Mouse (Mus musculus): Measurements from ENCODE around the gene Zfp853.

Gene Zfp853

DNA sequence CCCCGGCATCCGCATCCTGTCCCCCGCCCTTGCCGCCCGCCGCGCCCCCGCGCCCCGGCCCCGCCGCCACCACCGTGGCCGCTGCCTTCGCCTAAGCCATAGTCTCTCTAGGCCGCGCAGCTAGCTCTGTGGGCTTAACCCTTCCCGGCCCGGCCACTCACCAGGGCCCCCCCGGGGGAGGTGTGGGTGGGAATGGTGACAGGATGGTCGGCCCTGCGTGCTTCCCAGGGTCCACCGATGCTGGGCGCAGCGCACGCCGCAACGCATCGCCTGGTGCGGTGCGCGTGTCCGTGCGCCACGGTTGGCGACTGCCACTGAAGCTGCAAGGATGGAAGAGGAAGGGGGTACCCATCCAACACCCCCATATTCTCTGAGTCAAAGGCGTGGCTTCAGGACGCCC lies at the start of gene Zfp853:
Gene Zfp853 (minus strand): TSS at position 220 of the 400 bp plus-strand sequence.
- no peak for DNase-seq

DNA sequence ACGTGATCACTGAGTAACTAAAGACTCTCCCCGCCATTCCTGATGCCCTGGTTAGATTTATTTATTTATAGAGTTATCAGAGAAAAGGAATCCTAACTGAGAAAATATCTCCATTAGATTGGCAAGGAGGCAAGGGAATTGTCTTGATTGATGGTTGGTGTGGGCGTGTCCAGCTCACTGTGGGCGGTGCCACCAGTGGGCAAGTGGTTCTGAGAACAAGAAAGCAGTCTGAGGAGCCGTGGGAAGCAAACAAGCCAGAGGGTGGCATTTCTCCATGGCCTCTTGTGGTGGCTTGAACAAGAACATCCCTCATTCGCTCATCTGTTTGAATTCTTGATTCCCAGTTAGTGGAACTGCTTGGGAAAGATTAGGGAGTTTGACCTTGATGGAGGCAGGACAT lies 46.2 kb upstream of the Zfp853 start:
- DNase-seq: no peak

DNA sequence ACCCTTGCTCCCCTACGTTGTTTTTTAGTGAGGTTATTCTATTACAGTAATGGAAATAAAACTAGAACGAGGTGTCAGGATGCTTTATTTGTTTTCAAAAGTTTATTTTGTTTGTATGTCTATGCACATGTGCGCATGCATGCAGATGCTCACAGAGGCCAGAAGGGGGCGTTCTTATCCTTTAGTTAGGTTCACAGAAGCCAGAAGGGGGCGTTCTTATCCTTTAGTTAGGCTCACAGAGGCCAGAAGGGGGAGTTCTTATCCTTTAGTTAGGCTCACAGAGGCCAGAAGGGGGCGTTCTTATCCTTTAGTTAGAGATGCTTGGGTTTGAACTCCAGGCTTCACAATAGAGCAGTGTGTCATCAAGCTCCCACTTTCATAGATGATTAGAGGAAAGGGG lies 43.1 kb upstream of the Zfp853 start:
- no peak for DNase-seq

DNA sequence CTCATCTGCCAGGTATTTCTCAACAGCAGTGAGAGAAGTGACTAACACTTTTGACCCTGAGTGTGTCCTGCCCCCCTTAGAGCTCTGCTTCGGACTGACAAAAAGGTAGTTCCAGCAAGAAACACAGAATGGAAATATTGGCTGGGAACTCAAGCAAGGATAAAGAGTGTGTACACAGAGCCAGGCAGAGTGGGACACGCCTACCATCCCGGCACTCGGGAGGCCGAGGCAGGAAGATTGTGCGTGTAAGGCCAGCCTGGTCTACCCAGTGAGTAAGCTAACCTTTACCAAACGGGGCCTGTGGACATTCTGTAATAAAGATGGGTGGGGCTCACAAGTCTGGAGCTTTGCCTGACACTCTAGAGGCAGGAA lies 41.7 kb upstream of the Zfp853 start:
- no peak for DNase-seq

DNA sequence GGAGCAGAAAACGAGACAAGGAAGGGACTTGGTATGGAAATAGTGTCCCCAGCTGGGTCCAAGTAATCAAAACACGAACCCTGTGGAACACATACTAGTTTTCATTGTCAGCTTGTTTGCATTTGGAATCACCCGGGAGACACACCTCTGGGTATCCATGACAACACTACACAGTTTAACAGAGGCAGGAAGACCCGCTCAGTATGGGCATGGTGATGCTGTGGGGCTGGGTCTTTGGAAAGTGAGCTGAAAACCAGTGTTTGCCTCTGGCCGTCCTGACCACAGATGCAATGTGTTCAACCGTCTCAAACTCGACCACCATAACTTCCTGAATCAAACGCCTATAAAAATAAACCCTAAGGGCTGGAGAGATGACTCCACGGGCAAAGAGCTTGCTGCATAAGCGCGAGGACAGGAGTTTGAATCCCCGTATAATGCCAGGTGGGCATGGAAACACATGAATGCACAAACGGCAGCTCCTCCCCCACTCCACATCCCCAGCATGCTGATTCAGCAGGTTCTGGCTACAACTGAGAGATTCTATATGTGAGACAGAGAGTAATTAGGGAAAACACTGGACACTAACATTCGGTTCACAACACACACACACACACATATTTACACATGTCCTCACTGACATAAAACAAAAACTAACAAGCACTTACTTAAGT lies 41.1 kb upstream of the Zfp853 start:
- DNase-seq: no peak

DNA sequence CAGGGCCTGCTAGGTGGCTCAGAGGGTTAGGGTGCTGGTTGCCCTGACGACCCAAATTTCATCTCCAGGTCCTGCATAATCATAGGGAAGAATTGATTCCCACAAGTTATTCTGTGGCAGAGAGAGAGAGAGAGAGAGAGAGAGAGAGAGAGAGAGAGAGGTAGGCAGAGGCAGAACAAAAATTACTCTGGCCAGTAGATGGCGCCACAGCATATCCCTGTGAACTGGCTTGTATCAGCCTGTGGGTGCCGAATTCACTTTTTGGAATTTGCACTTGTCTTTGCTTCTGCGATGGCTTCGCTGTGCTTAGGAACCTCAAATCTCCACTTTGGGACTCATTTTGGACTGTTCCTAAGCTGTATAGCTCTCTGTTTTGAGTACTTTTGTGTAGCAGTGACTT lies 40.4 kb upstream of the Zfp853 start:
- DNase-seq: peak; percentile 77

DNA sequence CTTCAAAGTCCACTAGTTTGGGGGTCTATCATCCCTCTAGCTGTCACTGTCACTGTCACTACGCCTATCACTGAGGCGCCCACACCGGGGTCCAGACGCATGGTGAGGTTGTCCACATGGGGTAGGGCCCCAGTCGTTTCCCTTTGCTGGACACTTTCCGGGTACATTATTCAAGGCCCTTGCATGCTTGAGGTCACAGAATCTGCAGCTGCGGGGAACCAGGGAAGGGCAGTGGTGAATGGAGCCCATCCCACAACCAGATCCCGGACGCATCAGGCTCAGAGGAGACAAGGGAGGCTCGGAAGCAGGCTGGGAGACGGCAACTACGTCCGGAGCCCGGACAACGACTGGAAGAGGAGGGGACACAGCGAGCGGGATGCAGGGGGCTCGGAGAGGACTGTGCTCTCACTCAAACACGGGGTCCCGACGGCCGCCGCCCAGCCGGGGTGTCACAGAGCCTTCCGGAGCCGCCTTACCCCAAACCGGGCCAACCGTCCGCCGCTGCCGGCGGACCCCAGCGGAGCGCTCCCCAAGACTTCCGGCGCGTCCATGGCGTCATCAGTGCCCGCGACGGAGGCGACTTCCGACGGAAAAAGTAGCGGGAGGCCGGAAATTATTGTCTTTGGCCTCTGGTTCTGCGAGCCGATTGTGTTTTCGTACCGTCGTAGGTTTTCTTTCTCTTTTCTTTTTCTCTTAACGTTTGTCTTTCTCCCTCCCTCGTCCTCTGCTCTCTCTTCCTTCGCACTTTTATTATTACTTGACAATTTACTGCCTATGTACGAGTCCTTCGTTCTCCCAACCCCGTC lies 35.5 kb upstream of the Zfp853 start, which contains the start of gene Zdhhc4:
Gene Zdhhc4 (minus strand): TSS at position 567 of the 806 bp plus-strand sequence.
- peak; percentile 88 for DNase-seq

DNA sequence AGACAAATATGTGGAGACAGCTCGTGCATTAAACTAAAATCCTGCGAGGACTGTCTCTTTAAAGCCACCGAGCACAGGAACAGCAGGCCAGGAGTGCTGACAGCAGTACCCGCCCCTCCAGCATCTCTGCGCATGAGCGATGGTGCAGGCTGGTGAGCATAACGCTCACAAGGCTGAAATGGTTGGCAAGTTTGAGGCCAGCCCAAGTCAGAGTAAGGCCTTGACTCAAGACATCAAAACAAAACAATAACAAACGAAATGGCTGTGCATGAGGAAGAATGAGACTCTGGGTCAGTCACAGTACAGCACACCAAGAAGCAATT lies 23.8 kb upstream of the Zfp853 start:
- no peak for DNase-seq

DNA sequence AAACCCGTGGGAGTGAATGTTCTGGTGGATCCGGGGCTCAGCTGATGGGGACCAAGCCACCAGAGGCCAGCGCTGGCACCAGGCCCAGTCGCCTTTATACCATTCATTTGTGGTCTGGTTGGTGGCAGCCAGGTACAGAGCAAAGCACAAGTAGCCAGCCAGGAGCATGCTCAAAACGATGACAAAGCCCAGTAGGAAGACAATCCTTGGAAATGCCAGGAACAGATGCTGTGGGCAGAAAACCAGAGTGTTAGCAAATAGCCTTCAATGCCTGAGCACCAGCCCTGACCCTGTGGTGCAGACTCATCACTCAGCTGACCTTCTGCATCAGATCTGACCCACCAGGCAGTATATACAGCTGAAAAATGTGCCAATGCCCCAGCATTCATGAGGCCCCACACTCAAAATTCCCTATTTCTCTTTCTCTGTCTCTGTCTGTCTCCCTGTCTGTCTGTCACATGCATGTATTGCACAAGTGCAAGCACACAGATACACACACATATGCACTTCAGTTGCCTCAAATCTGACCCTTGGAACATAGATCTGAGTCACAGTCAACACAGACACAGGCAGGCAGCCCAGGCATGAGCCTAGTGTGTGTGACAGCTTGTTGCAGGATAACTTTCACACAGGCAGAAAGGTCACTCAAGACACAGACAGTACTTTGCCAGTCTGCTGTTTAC lies 23.3 kb upstream of the Zfp853 start:
- DNase-seq: peak; percentile 32

DNA sequence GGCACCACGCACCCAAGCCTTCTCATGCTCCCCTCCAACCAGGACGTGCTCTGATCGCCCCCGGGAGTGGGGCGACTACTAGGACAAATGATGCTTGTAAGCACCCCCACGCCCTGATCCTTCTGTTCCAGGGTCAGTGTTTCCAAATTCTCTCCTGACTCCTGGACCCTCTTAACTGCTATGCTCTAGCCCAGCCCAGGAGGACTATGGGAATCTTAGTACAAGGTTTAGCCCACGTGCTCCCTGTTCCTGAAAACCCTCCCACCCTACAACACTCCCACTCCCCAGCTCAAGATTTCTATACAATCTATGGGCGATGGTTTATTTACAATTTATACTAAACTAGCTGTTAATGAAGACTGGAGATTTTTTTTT lies 22.1 kb upstream of the Zfp853 start:
- no peak for DNase-seq

DNA sequence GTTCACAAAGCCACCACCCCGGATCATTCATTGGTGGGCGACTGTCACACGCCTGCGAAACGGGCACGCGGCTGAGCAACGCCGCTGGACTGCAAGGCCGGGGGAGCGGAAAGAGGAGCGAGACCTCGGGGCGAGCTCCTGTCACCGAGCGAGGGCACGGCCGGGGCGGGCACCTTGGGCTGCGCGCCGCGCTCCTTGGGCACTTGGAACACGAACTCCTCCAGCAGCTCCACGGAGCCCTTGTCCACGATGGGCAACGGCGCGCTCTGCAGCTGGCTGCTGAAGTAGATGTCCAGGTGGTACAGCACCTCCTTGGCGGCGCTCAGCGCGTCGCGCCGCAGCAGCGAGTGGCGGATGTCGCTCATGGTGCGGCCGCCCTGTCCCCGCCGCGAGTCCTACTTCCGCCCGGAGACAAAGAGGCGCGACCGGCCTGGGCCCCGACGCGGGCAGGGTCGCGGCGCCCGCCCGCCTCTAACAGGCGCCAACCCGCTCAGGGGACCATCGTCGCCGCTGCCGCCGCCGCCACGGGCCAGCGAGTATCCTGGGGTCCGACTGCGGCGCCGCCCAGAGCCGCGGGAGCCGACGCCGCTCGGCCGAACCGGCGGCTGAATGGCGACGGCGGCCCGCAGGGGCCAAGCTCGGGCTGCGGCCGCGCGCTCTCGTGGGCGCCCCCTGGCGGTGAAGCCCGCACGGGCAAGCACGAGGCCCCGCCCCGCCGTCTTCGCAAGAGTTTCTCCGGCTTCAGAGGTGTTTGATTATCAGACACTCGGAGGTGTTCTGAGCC lies 21.5 kb upstream of the Zfp853 start, which contains the start of gene E130309D02Rik:
Gene E130309D02Rik (minus strand): TSS at position 631 of the 784 bp plus-strand sequence.
- peak; percentile 91 for DNase-seq

DNA sequence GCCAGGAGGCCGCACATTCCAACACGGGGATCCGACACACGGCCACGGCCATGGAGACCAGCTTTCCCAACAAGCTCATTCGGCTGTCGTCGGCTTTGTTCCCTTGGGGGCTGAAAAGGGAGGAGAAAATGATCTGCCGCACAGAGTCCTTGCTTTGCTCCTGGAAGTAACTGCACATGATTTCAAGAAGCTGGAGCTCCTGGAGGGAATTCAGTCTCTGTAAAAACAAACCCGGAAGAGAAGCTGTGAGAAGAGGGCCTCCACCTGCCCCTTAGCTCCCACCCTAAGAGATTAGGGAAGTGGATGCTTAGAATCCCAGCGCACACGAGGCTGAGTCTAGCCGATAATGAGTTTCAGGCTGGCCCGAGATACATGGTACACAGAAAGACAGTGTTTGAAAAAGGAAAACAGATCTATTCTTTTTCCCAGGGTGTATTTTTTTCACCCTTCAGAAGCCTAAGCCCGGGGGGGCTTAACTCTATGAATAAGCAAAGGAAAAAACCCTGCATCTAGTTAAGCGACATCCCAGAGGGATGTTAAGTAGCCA lies 20.8 kb upstream of the Zfp853 start:
- DNase-seq: no peak

DNA sequence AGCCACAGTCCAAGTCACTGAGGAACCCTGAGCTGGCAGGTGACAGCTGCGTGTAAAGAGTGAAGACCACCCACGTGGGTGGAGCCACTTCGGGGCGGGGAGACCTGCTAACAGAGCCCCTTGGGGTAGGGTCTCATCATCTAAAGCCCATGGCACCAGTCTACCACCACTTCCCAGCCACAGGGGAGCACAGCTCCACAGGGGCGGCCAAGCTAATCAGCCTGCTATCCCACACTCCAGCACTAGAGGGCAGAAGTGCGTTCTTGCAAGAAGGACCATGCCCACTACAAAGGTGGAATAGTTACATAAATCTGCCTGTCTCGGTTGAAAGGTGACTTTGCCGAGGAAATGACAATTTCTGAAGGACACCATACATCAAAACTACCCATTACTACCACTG lies 18.5 kb upstream of the Zfp853 start:
- peak; percentile 80 for DNase-seq

DNA sequence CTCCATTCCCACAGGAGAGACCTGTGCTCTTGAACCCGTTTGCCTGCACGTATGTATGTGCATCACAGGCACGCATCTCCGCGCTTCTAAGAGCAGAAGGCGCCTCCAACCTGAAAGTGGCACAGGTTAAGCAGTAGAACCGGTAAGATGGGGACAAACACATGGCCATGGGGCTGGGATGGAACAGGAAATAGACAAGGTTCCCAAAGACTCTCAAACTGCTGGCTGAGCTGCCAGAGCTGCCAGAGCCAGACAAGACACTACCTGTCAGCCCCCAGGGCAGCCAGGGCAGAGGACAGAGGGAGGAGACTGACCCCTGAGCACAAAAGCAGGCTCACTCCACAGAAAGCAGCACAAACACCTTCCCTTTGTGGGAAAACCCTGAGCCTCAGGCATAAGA lies 16.5 kb upstream of the Zfp853 start:
- DNase-seq: no peak

DNA sequence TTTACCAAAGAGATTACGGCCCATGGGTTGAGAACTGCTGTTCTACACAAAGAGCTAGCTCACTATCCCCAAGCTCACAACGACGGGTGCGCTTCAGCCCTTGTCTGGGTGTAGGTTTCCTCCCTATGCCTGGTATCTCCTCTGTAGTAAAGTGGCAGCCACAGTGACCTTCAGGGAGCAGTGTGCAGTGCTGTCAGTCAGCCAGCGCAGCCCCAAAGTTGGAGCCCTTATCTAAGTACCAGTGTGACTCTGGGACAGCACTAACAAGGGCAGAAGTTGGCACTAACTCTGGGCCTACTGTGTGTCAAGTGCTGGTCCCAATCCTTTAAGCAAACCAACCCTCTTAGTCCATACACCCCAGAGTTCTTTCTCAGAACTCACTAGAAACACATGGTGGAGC lies 15.4 kb upstream of the Zfp853 start:
- DNase-seq: no peak

DNA sequence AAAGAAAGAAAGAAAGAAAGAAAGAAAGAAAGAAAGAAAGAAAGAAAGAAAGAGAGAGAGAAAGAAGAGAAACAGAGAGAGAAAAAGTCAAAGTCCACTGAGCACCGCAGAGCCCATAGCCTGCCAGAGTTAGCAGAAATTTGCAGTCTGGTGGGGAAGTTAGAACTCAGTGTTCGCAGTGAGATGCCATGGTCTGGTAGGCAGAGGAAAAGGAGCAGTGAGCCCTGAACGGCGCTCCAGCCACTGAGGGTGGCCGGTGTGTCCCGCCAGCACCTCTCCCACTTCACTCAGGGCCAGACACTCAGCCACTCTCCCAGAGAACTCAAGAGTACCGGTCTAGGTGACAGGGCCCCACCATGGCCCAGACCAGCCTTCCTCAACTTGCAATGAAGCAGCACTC lies 10.8 kb upstream of the Zfp853 start:
- DNase-seq: no peak

DNA sequence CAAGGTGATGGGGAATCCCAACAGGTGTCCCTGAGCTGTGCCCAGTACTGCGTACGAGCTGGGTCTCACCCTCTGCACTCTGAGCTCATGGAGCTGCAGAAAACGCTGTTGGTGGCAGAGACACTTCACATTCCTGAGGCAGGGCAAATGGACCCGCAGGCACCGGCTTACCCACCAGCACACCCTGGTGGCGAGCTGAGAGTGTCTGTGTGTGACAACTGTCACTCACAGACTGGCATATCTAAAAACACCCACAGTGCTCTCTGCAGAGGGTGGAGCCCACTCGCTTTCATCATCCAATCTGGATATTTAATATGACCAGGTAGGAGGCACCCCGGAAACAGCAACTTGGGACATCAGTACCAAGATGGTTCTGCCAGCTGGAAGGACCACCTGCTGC lies 7.9 kb upstream of the Zfp853 start:
- no peak for DNase-seq

DNA sequence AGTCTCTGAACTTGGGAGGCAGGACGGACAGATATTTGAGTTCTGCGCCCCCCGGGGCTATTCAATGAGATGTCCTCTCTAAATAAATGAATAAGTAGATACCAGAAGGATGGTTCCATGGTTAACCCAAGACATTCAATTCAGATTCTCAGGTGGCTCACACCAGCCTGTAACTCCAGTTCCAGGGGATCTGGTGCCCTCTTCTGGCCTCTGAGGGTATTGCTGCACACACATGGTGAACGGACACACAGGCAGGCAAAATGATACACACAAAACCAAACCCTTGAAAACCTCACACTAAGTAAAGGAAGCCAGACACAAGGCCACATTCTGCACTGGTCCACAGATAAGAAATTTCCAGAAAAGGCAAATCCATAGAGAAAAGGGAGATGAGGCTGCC lies 6.3 kb upstream of the Zfp853 start:
- DNase-seq: peak; percentile 47

DNA sequence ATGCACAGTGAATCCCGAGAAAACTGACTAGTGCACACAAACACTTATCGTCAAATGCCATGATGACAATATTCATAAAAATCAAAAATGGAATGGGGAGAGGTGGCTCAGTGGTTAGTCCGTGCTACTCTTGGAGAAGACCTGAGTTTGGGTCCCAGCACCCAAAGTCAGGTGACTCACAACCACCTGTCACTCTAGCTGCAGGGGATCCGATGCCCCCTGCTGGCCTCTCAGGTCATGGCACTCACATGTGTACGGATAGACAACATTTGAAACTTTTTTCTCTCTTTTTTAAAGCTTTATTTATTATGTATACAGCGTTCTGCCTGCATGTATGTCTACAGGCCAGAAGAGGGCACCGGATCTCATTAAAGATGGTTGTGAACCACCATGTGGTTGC lies 5.0 kb upstream of the Zfp853 start:
- DNase-seq: no peak

DNA sequence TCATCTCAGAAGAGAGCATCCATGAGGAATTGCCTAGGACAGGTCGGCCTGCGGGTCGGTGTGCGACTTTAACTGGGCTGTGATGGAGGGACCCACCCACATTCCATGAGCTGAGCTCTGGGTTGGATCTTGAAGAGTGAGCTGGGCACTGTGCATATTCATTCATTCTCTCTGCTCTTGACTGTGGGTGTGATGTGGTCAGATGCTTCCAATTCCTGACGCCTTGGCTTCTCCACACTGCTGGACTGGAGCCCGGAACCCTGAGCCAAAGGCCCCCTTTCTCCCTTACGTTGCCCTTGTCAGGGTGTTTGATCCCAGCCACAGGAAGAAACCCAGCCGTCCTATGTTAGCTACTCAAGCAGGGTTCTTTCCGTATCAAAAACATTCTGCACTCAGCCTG lies 4.6 kb upstream of the Zfp853 start:
- DNase-seq: no peak

DNA sequence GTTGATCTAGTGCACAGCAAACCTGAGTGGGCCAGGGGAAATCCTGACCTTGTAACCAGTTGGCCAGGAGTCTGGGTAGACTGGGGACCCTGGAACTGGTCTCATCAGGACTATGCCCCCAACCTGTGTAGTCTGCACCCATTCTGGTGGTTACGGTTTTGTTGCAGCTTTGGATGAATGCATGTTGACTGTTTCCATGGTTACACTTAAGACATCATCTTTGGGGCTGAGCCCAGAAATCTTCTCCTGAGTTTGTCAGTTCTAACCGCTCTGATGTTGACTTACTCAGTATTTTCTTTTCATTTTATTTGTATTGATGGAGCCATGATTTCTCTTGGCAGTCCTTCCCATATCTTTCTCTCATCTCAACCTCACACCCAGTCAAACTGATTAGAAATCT lies 1.9 kb upstream of the Zfp853 start:
- DNase-seq: no peak

DNA sequence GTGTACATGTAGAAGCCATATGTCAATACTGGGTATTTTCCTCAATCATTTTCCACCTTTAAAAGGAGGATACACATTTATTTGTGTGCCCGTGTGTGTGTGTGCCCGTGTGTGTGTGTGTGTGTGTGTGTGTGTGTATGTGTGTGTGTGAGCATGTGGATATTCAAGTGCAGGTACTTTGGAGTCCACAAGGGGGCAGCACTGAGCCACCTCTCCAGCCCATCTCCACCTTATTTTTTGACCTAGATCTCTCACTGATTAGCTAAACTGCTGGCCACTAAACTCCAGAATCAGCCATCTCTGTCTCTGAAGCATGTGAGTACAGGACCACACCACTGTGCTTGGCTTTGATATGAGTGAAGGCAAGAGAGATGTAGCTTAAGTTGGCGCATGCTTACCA lies 1.4 kb upstream of the Zfp853 start:
- DNase-seq: no peak

DNA sequence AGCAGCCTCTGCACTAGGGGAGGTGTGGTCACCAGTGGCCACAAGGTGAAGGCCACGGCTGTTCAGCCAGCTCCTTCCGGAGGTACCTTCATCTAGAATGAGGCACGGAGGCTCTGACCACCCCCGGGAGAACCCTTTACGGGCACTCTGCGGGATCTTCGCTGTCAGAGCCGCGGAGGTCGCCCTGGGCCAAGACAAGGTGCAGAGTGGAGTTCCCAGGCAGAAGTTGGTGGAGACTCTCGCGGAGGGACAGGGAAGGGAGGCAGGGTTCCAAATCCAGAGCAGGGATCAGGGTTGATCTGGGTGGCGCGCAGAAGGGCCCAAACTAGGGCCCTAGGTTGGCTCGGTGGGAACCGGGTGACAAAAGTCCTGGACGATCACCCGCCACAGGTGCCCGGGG lies 544 bp downstream of the Zfp853 start:
- DNase-seq: no peak
